Mouse (Mus musculus): ENCODE measurements around the gene Gm6685. TPM values are rescaled to one million over a fixed set of nuclear protein-coding genes. Genes with fewer than 3 reads are reported as not detected.

Gene Gm6685
- 0.38 TPM for polyA plus RNA-seq (2017; shearing (Covaris generic))

GRCm38 (mm10) chr11:28339224-28340150 lies at the start of gene Gm6685:
TSS of gene Gm6685 (minus strand) at chr11:28339867.

Other genes with a start within 250 kb of the Gm6685 start
- 0.06 TPM for gene Ccdc85a, start 244.5 kb upstream of the Gm6685 start, polyA plus RNA-seq (2017; shearing (Covaris generic))

Measured in CD4-positive, CD25-positive, alpha-beta regulatory T cell (primary cell).